Mouse (Mus musculus) heart, postnatal 0 days (tissue): ENCODE data around the gene Serpinb6c.

ENCODE experiments used
- CTCF ChIP-seq: IDR thresholded peaks from 2 replicates; pipeline ENCODE4 v1.5.1; 2016; ENCODE audit warnings: antibody characterized with exemption, control low read depth, low read depth
- EP300 ChIP-seq: IDR thresholded peaks from 2 replicates; pipeline ENCODE4 v1.6.1; 2016; ENCODE audit warnings: antibody characterized with exemption, low read depth

GRCm38 (mm10) chr13:33921699-33922098, 16.2 kb upstream of the Serpinb6c start:
- TF ChIP-seq CTCF (no peak), EP300 (no peak)
